Mouse (Mus musculus) kidney, embryonic 15.5 days (tissue): ENCODE data around the gene Dync2li1. TPM values are rescaled to one million over a fixed set of nuclear protein-coding genes. Genes with fewer than 3 reads are reported as not detected.
A peak's percentile ranks its signal among the peaks of the same experiment; 100 is the strongest.

Source experiments
- ATAC-seq: fragments of 200-750 bp; cut with Nextera tagmentation; replicated peaks from 2 replicates; pipeline ENCODE4 v1.8.0; 2017; ENCODE audit warnings: moderate TSS enrichment; ENCODE audit not compliant: low FRiP score
- H3K27ac ChIP-seq: fragments of 300-500 bp; sonication (generic); 2 replicates; pipeline ENCODE4 v1.5.1; 2015; ENCODE audit warnings: mild to moderate bottlenecking, inconsistent platforms
- H3K27me3 ChIP-seq: fragments of 300-500 bp; sonication (generic); 2 replicates; pipeline ENCODE4 v1.6.1; 2015; ENCODE audit warnings: inconsistent platforms
- H3K36me3 ChIP-seq: fragments of 300-500 bp; sonication (generic); 2 replicates; pipeline ENCODE4 v1.6.1; 2015; ENCODE audit warnings: inconsistent platforms
- H3K4me1 ChIP-seq: fragments of 300-500 bp; sonication (generic); 2 replicates; pipeline ENCODE4 v1.6.1; 2015; ENCODE audit warnings: inconsistent platforms
- H3K4me2 ChIP-seq: fragments of 300-500 bp; sonication (generic); 2 replicates; pipeline ENCODE4 v1.6.1; 2015; ENCODE audit warnings: moderate library complexity, mild to moderate bottlenecking, inconsistent platforms
- H3K4me3 ChIP-seq: fragments of 300-500 bp; sonication (generic); replicated peaks from 2 replicates; pipeline ENCODE4 v1.5.1; 2015; ENCODE audit warnings: mild to moderate bottlenecking, inconsistent platforms
- H3K9ac ChIP-seq: fragments of 300-500 bp; sonication (generic); 2 replicates; pipeline ENCODE4 v1.6.1; 2015; ENCODE audit warnings: mild to moderate bottlenecking, inconsistent platforms
- H3K9me3 ChIP-seq: fragments of 300-500 bp; sonication (generic); replicated peaks from 2 replicates; pipeline ENCODE4 v1.6.1; 2016; ENCODE audit warnings: inconsistent platforms
- WGBS: fragments of 180-500 bp; shearing (Covaris S2); methylation state at CpG from one replicate; pipeline ENCODE4 v1.1.7; 2015; ENCODE audit warnings: mixed read lengths; 5-methylcytosine and 5-hydroxymethylcytosine counted together
- polyA plus RNA-seq: library from polyadenylated mRNA; unstranded; fragments of >200 nt; fragmentation: Nextera tagmentation; extraction: Ambion mirVana; gene quantifications from 2 replicates; pipeline ENCODE4 v1.2.1, GENCODE M21; 2015

The Dync2li1 gene
- polyA plus RNA-seq, 1 experiment from 2014 or later: 51.0 TPM

DNA sequence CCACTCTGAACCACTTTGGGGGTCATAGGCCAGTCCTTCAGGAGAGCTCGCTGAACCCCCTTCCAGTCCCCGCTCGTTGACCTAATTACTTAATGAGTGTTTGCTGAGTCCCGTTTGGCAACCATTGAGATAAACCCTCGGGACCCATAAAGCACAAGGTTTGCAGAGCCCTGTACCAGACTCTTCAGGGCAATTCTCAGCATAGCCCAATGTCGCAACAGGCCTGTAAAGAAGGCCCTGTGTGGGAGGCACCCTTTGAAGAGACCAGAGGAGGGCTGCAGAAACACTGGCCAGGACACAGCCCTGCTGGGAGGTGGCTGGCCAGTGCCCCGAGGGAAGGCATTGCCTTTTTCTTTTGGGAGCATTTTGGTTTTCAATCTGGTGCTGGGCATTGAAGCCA lies 14.3 kb upstream of the Dync2li1 start:
- no peak for ATAC-seq
- Histone ChIP-seq H3K4me3 (no peak overlapping the region), H3K9me3 (0 out of 2 replicates have a peak, but pooled peaks cover 8% of the 10 kb centered on the region), H3K36me3 (peaks cover 61% of the 10 kb centered on the region), H3K27me3 (no peaks in the 10 kb centered on the region), H3K9ac (no peak overlapping the region), H3K4me1 (0 out of 2 replicates have a peak, but pooled peaks cover 4% of the 10 kb centered on the region), H3K27ac (0 out of 2 replicates have a peak overlapping the region, but pooled peaks have one; percentile 14), H3K4me2 (no peak overlapping the region)
- 23% methylated on average over 7 of the region's 7 CpGs for WGBS

DNA sequence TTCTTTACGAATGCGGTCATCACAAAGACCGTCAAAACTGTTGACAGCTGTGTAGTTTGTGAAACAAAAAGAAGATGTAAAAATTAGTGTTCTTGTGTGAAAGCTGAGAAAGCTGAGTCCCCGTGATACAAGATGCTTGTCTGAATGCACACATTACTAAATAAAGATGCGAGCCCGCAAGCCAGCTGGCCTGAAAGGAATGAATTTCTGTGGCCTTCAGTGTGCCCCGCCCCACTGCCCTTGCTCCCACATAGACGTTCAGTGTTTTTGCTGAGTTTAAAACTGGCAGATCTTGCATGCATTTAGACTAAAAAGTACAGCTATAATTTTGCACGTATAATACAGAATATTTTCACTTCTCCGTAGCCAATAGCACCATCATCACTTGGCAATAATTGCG lies 10.5 kb upstream of the Dync2li1 start:
- Histone ChIP-seq H3K27me3 (no peaks in the 10 kb centered on the region), H3K27ac (no peak overlapping the region), H3K4me1 (0 out of 2 replicates have a peak, but pooled peaks cover 4% of the 10 kb centered on the region), H3K9me3 (0 out of 2 replicates have a peak, but pooled peaks cover 8% of the 10 kb centered on the region), H3K36me3 (peaks cover 63% of the 10 kb centered on the region), H3K4me3 (no peak overlapping the region), H3K4me2 (no peak overlapping the region), H3K9ac (no peak overlapping the region)
- 84% methylated on average over 11 of the region's 11 CpGs for WGBS
- no peak for ATAC-seq

DNA sequence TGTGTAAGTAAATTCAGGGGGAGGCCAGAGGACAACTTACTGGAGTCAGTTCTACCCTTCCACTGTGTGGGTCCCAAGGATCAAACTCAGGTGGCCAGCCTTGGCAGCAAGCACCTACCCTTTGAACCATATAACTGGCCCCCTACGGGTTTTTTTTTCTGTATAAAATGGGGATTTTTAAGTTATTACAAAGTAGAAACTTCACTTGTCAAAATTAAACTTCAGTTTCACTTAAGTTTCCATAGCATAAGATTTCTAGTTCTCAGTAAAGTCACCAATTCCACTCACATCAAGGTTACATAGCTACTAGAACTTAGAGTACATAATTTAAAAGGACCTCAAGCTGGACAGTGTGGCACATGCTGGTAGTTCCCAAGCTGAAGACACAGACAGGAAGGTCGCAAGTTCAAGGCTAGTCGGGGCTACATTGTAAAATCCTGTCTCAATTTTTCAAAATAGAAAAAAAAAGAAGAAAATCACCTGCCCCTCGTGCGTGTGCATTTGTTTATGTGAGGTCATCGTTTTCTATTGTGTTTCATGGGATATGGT lies 9.7 kb upstream of the Dync2li1 start:
- 82% methylated on average over 6 of the region's 6 CpGs for WGBS
- H3K9ac ChIP-seq: no peak overlapping the region
- H3K4me1 ChIP-seq: 0 out of 2 replicates have a peak, but pooled peaks cover 4% of the 10 kb centered on the region
- no peak overlapping the region for H3K4me3 ChIP-seq
- no peak overlapping the region for H3K4me2 ChIP-seq
- ATAC-seq: no peak
- H3K9me3 ChIP-seq: 0 out of 2 replicates have a peak, but pooled peaks cover 8% of the 10 kb centered on the region
- H3K36me3 ChIP-seq: peaks cover 66% of the 10 kb centered on the region
- no peaks in the 10 kb centered on the region for H3K27me3 ChIP-seq
- H3K27ac ChIP-seq: no peak overlapping the region

DNA sequence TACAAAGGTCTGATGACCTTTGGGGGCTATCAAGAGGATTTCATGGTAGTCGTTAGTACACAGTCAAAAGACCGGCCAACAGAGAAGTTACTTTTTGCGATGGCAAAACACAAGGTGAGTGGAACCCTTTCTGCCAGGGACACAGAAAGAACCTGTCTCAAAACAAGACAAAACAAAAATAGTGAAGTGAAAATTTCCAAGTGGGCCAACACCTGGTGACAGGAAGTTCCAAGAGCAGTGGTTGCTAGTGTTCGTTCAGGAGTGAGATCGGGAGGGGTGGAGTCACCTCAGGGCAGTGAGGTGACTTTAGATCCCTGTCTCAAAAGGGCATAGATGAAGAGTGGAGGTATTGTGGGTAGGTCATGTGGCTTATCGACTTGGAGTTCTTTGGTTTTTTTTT lies 8.3 kb upstream of the Dync2li1 start:
- ATAC-seq: no peak

DNA sequence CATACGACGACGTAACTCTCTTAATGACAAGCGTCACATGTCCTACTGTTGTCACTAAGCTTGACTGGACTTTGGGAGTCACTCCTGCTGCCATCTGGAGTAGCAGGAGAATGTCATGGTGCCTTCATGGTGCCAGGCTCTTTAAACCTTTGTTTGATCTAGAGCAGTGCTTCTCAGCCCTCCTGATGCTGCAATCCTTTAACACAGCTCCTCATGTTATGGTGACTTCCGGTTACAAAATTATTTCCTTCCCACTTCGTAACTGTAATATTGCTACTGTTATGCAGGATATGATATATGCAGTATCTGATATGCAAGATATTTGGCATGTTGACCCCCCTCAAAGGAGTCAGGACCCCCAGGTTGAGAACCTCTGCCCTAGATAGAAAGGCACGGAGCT lies 7.2 kb upstream of the Dync2li1 start:
- Histone ChIP-seq H3K4me1 (no peaks in the 10 kb centered on the region), H3K36me3 (peaks cover 46% of the 10 kb centered on the region), H3K27ac (no peak overlapping the region), H3K9me3 (0 out of 2 replicates have a peak, but pooled peaks cover under 1% of the 10 kb centered on the region), H3K4me3 (no peak overlapping the region), H3K9ac (no peak overlapping the region), H3K27me3 (no peaks in the 10 kb centered on the region), H3K4me2 (no peak overlapping the region)
- 84% methylated on average over 7 of the region's 7 CpGs for WGBS
- no peak for ATAC-seq

More for the DNA sequence above, 8.3 kb upstream of the Dync2li1 start:
- Histone ChIP-seq H3K4me3 (no peak overlapping the region), H3K9me3 (0 out of 2 replicates have a peak, but pooled peaks cover 8% of the 10 kb centered on the region), H3K36me3 (peaks cover 57% of the 10 kb centered on the region), H3K4me2 (no peak overlapping the region), H3K27ac (no peak overlapping the region), H3K9ac (no peak overlapping the region), H3K27me3 (no peaks in the 10 kb centered on the region), H3K4me1 (no peaks in the 10 kb centered on the region)
- WGBS: 90% methylated on average over 6 of the region's 6 CpGs

DNA sequence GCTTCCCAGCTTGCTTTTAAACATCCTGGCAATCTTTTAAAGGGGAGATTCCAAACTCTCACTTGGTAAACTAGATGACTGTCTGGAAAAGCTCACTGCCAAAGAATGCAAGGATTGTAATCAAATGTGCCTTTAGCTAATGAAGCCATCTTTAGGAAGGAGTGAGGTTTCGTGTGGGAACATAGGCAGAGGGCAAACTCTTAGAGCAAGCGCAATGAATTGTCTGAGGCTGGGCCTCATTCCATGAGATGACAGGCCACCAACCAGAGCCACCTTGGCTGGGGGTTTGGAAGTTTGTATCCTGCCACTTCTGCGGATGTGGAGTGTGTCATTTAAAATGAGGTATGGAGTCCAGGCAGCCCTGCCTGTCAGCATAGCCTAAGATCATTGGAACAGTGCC lies 6.2 kb upstream of the Dync2li1 start:
- Histone ChIP-seq H3K36me3 (peaks cover 36% of the 10 kb centered on the region), H3K9me3 (no peaks in the 10 kb centered on the region), H3K9ac (no peak overlapping the region), H3K4me3 (no peak overlapping the region), H3K4me1 (no peaks in the 10 kb centered on the region), H3K27ac (no peak overlapping the region), H3K4me2 (no peak overlapping the region), H3K27me3 (no peaks in the 10 kb centered on the region)
- ATAC-seq: no peak
- 85% methylated on average over 3 of the region's 3 CpGs for WGBS

DNA sequence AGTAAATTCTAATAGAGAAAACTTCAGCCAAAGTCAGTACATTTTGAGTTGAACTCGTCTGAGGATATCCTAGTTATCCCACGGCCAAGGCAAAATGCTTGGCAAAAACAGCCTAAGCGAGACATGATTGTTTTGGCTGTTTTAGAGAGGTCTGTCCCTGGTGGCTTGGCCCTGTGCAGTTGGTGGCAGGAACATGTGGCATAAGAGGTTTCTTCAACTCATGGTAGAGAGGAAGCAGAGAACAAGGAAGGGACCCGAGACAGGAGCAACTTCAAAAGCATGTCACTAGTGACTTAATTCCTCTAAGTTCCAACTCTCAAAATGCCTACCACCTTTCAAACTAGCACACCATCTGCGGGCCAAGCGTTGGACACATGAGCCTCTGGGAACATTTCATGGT lies 5.7 kb upstream of the Dync2li1 start:
- no peaks in the 10 kb centered on the region for H3K4me1 ChIP-seq
- peaks cover 34% of the 10 kb centered on the region for H3K36me3 ChIP-seq
- ATAC-seq: no peak
- H3K9me3 ChIP-seq: no peaks in the 10 kb centered on the region
- no peak overlapping the region for H3K4me3 ChIP-seq
- no peak overlapping the region for H3K27ac ChIP-seq
- H3K9ac ChIP-seq: no peak overlapping the region
- WGBS: 87% methylated on average over 6 of the region's 6 CpGs
- no peak overlapping the region for H3K4me2 ChIP-seq
- H3K27me3 ChIP-seq: no peaks in the 10 kb centered on the region

DNA sequence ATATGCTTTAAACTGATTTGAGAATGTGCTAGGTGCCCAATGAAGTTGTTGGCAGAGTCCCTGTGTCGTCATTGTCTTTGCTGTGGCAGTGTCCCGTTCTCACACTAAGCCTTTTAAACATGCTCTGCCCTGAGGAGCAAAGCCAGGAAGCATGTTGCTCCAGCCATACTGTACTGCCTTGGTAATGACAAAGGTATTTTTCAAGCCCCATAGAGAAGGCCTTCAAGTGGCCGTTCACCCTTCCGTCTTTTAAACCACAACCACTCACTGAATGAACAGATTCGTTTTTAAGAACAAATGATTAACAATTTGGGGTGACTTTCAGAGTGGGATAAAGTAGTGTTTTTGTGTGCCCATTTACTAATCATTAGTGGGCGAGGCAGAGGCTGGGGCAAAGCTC lies 5.1 kb upstream of the Dync2li1 start:
- Histone ChIP-seq H3K4me3 (no peak overlapping the region), H3K36me3 (peaks cover 29% of the 10 kb centered on the region), H3K9ac (no peak overlapping the region), H3K9me3 (no peaks in the 10 kb centered on the region), H3K4me1 (no peaks in the 10 kb centered on the region), H3K4me2 (no peak overlapping the region), H3K27me3 (no peaks in the 10 kb centered on the region), H3K27ac (no peak overlapping the region)
- ATAC-seq: no peak
- WGBS: 86% methylated on average over 6 of the region's 6 CpGs

DNA sequence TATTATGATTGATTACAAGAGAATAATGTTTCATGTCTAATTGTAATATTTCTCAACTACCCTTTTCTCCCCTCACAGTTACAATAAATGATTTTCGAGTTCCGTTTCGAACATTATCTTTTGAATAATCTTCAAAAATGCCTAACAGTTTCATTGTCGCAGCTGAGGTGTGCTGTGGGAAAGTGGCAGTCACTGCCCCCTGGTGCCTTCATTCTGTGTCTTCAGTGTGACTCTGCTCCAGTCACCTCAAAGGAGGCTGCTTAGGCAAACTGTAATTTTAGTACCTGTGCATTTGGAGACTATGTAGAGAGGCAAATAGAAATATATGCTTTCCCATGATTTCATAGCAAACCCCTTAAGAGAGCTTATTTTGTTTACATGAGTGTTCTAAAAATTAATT lies 4.3 kb upstream of the Dync2li1 start:
- H3K9ac ChIP-seq: no peak overlapping the region
- no peak overlapping the region for H3K27ac ChIP-seq
- no peak overlapping the region for H3K4me3 ChIP-seq
- peaks cover 25% of the 10 kb centered on the region for H3K36me3 ChIP-seq
- H3K9me3 ChIP-seq: no peaks in the 10 kb centered on the region
- H3K4me1 ChIP-seq: peaks cover 1% of the 10 kb centered on the region
- WGBS: 85% methylated on average over 4 of the region's 4 CpGs
- ATAC-seq: no peak
- H3K4me2 ChIP-seq: no peak overlapping the region
- H3K27me3 ChIP-seq: no peaks in the 10 kb centered on the region

DNA sequence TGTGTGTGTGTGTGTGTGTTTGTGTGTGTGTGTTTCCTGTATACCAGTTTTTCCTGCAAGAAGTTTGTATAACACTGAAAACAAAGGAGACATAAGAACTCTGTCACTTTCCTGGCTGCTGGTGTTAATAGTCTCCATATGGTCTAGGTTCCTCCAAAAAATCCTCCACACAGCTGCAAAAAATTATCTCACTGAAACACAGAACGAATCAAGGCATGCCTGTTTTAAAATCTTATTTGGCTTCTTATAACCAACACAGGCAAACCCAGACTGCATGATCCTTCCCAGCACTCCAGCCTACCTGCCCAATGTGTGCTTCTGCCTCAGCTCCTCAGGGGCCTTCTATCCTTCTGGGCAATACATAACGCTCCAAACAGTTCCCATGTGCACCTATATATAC lies 3.4 kb upstream of the Dync2li1 start:
- Histone ChIP-seq H3K4me1 (peaks cover 7% of the 10 kb centered on the region), H3K36me3 (peaks cover 21% of the 10 kb centered on the region), H3K4me3 (no peak overlapping the region), H3K9ac (no peak overlapping the region), H3K27ac (no peak overlapping the region), H3K27me3 (no peaks in the 10 kb centered on the region), H3K4me2 (no peak overlapping the region), H3K9me3 (no peaks in the 10 kb centered on the region)
- no peak for ATAC-seq
- WGBS: 65% methylated on average over 2 of the region's 2 CpGs

DNA sequence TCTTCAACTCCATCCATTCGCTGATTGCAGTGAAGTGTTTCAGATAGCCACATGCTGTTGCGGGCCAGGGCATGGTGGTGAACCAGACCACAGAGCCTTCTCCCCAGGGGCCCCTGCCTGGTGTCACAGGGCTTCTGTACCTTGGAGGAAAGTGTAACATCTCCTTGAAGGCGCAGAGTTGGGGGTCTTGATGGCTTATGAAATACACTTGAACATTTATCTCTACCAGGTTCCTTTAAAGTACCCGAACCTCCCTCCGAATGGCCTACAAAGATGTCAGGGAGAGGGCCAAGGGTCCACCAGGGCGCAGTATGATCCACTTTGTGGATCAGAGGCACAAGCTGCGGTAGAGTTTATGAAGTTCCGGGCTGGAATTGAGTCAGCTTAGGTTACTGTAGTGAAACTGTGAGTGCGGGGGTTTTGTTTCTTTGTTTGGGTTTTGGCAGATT lies 585 bp downstream of the Dync2li1 start:
- WGBS: 19% methylated on average over 9 of the region's 9 CpGs
- H3K9ac ChIP-seq: peak overlapping the region; percentile 58
- H3K27ac ChIP-seq: peak overlapping the region; percentile 73
- peak overlapping the region; percentile 67 for H3K4me3 ChIP-seq
- ATAC-seq: peak; percentile 77
- peak overlapping the region; percentile 79 for H3K4me2 ChIP-seq
- H3K36me3 ChIP-seq: peaks cover 2% of the 10 kb centered on the region; the same call in 1 of the 2 replicates
- no peaks in the 10 kb centered on the region for H3K9me3 ChIP-seq
- no peaks in the 10 kb centered on the region for H3K27me3 ChIP-seq
- H3K4me1 ChIP-seq: peaks cover 7% of the 10 kb centered on the region

DNA sequence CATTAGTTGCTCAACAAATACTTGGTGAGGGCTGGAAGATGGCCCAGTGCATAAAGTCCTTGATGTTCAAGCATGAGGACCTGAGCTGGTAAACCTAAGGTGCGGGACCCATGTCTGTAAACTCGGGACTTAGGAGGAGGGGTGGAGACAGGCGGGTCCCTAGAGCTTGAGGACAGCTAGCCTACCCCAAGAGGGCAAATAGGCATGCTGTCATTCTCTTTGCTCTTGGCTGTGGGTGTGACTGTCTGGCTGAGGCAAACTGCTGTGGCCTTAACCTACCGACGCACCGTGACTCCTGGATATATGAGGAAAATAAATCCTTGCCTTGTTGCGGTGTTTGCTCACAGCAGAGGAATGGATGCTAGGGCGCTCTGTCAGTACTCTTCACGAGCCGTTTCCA lies 1.4 kb downstream of the Dync2li1 start:
- H3K4me2 ChIP-seq: peak overlapping the region; percentile 79; the same call in 1 of the 2 replicates
- ATAC-seq: no peak
- no peaks in the 10 kb centered on the region for H3K27me3 ChIP-seq
- H3K4me1 ChIP-seq: peaks cover 7% of the 10 kb centered on the region
- H3K4me3 ChIP-seq: no peak overlapping the region
- no peak overlapping the region for H3K27ac ChIP-seq
- H3K9ac ChIP-seq: no peak overlapping the region
- 69% methylated on average over 10 of the region's 10 CpGs for WGBS
- peaks cover 7% of the 10 kb centered on the region; the same call in 1 of the 2 replicates for H3K36me3 ChIP-seq
- no peaks in the 10 kb centered on the region for H3K9me3 ChIP-seq

DNA sequence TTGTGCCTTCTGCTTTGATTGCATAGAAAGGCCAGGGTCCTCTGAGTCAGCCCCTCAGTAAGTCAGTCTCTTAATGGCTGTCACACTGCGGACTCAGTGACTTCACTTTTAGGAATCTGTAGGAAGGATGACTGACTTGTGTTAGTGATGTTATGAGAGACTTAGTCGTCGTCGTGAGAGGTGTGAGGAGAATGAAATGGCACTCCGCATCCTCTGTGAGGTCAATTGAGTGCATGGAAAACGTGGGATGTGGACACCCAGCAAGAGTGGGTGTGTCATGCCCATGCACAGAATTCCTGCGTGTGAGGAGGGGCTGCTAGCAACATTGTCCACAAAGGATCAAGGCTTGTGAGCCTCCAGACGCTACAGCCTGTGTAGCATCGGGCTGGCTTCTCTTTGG lies 2.3 kb downstream of the Dync2li1 start:
- Histone ChIP-seq H3K9ac (no peak overlapping the region), H3K4me2 (no peak overlapping the region), H3K36me3 (peaks cover 13% of the 10 kb centered on the region; the same call in 1 of the 2 replicates), H3K4me3 (no peak overlapping the region), H3K4me1 (peaks cover 7% of the 10 kb centered on the region), H3K9me3 (no peaks in the 10 kb centered on the region), H3K27ac (no peak overlapping the region), H3K27me3 (no peaks in the 10 kb centered on the region)
- ATAC-seq: no peak
- 79% methylated on average over 9 of the region's 9 CpGs for WGBS
